Mouse (Mus musculus): Measurements from ENCODE around the gene Tmod1. TPM values are rescaled to one million over a fixed set of nuclear protein-coding genes. Genes with fewer than 3 reads are reported as not detected.

The Tmod1 gene
- polyA plus RNA-seq, 1 experiment = not detected

GRCm38 (mm10) chr4:46126541-46126940 is 87.8 kb downstream of the Tmod1 start:
- Histone ChIP-seq H3K27ac (ENCODE audit: insufficient read depth, low read depth, low read length) (no peak overlapping the region), H3K4me1 (ENCODE audit: control insufficient read depth, insufficient read depth, low read length) (no peaks in the 10 kb centered on the region), H3K4me3 (ENCODE audit: insufficient read depth, low read depth, low read length) (no peak overlapping the region)
- 38% methylated on average over 2 of the region's 2 CpGs for WGBS
- TF ChIP-seq POLR2A (IDR thresholded peaks at IDR 0.05; ENCODE audit: insufficient read depth, low read depth, low read length) (no peak), CTCF (IDR thresholded peaks at IDR 0.05; ENCODE audit: insufficient read depth, low read depth, low read length) (peak; percentile 81)

GRCm38 (mm10) chr4:46129311-46130004 is 90.7 kb downstream of the Tmod1 start:
- WGBS = 81% methylated on average over 8 of the region's 8 CpGs
- Histone ChIP-seq H3K4me1 (ENCODE audit: control insufficient read depth, insufficient read depth, low read length) (no peaks in the 10 kb centered on the region), H3K4me3 (ENCODE audit: insufficient read depth, low read depth, low read length) (no peak overlapping the region)

GRCm38 (mm10) chr4:46130221-46130620 is 91.5 kb downstream of the Tmod1 start:
- no peak overlapping the region for H3K27ac ChIP-seq (ENCODE audit: insufficient read depth, low read depth, low read length)
- 69% methylated on average over 3 of the region's 3 CpGs for WGBS
- TF ChIP-seq POLR2A (IDR thresholded peaks at IDR 0.05; ENCODE audit: insufficient read depth, low read depth, low read length) (no peak), CTCF (IDR thresholded peaks at IDR 0.05; ENCODE audit: insufficient read depth, low read depth, low read length) (no peak)
- no peaks in the 10 kb centered on the region for H3K4me1 ChIP-seq (ENCODE audit: control insufficient read depth, insufficient read depth, low read length)
- H3K4me3 ChIP-seq (ENCODE audit: insufficient read depth, low read depth, low read length) = no peak overlapping the region

More at GRCm38 (mm10) chr4:46129311-46130004, 90.7 kb downstream of the Tmod1 start:
- TF ChIP-seq CTCF (IDR thresholded peaks at IDR 0.05; ENCODE audit: insufficient read depth, low read depth, low read length) (no peak), POLR2A (IDR thresholded peaks at IDR 0.05; ENCODE audit: insufficient read depth, low read depth, low read length) (no peak)
- no peak overlapping the region for H3K27ac ChIP-seq (ENCODE audit: insufficient read depth, low read depth, low read length)

- Histone ChIP-seq H3K4me3 (ENCODE audit: insufficient read depth, low read depth, low read length) (no peak overlapping the region), H3K27ac (ENCODE audit: insufficient read depth, low read depth, low read length) (no peak overlapping the region), H3K4me1 (ENCODE audit: control insufficient read depth, insufficient read depth, low read length) (no peaks in the 10 kb centered on the region)
- no peak for TF ChIP-seq CTCF (IDR thresholded peaks at IDR 0.05; ENCODE audit: insufficient read depth, low read depth, low read length)
- no peak for TF ChIP-seq POLR2A (IDR thresholded peaks at IDR 0.05; ENCODE audit: insufficient read depth, low read depth, low read length)
- 74% methylated on average over 6 of the region's 6 CpGs for WGBS
Observed at GRCm38 (mm10) chr4:46131791-46132190, 93.1 kb downstream of the Tmod1 start.

- no peak for TF ChIP-seq CTCF (IDR thresholded peaks at IDR 0.05; ENCODE audit: insufficient read depth, low read depth, low read length)
- TF ChIP-seq POLR2A (IDR thresholded peaks at IDR 0.05; ENCODE audit: insufficient read depth, low read depth, low read length) = no peak
- Histone ChIP-seq H3K4me3 (ENCODE audit: insufficient read depth, low read depth, low read length) (peak overlapping the region; percentile 78), H3K27ac (ENCODE audit: insufficient read depth, low read depth, low read length) (peak overlapping the region; percentile 5; the same call in 1 of the 2 replicates), H3K4me1 (ENCODE audit: control insufficient read depth, insufficient read depth, low read length) (peaks cover 4% of the 10 kb centered on the region)
- WGBS = 6% methylated on average over 17 of the region's 17 CpGs
Observed at GRCm38 (mm10) chr4:46137629-46138286, 99.0 kb downstream of the Tmod1 start.

GRCm38 (mm10) chr4:46138287-46139222 is 99.8 kb downstream of the Tmod1 start, which contains the start of the genes Ncbp1 and Tstd2:
TSS of gene Ncbp1 (plus strand) at chr4:46138613.
TSS of gene Tstd2 (minus strand) at chr4:46138694.
- peak; percentile 49 for TF ChIP-seq POLR2A (IDR thresholded peaks at IDR 0.05; ENCODE audit: insufficient read depth, low read depth, low read length)
- TF ChIP-seq CTCF (IDR thresholded peaks at IDR 0.05; ENCODE audit: insufficient read depth, low read depth, low read length) = no peak
- H3K4me3 ChIP-seq (ENCODE audit: insufficient read depth, low read depth, low read length) = peak within 1 kb of the TSS; percentile 78
- under 1% methylated on average over 90 of the region's 90 CpGs for WGBS
- H3K4me1 ChIP-seq (ENCODE audit: control insufficient read depth, insufficient read depth, low read length) = peaks cover 4% of the 10 kb centered on the region
- peak within 1 kb of the TSS; percentile 65 for H3K27ac ChIP-seq (ENCODE audit: insufficient read depth, low read depth, low read length)

GRCm38 (mm10) chr4:46144323-46144722 is 105.6 kb downstream of the Tmod1 start:
- Histone ChIP-seq H3K4me3 (ENCODE audit: insufficient read depth, low read depth, low read length) (no peak overlapping the region), H3K4me1 (ENCODE audit: control insufficient read depth, insufficient read depth, low read length) (peaks cover 4% of the 10 kb centered on the region; the same call in 1 of the 2 replicates), H3K27ac (ENCODE audit: insufficient read depth, low read depth, low read length) (no peak overlapping the region)
- 70% methylated on average over 3 of the region's 3 CpGs for WGBS
- no peak for TF ChIP-seq CTCF (IDR thresholded peaks at IDR 0.05; ENCODE audit: insufficient read depth, low read depth, low read length)
- TF ChIP-seq POLR2A (IDR thresholded peaks at IDR 0.05; ENCODE audit: insufficient read depth, low read depth, low read length) = no peak

- TF ChIP-seq POLR2A (IDR thresholded peaks at IDR 0.05; ENCODE audit: insufficient read depth, low read depth, low read length) (no peak), CTCF (IDR thresholded peaks at IDR 0.05; ENCODE audit: insufficient read depth, low read depth, low read length) (no peak)
- peaks cover 3% of the 10 kb centered on the region; the same call in 1 of the 2 replicates for H3K4me1 ChIP-seq (ENCODE audit: control insufficient read depth, insufficient read depth, low read length)
- no peak overlapping the region for H3K27ac ChIP-seq (ENCODE audit: insufficient read depth, low read depth, low read length)
- 82% methylated on average over 1 of the region's 1 CpGs for WGBS
- no peak overlapping the region for H3K4me3 ChIP-seq (ENCODE audit: insufficient read depth, low read depth, low read length)
Observed at GRCm38 (mm10) chr4:46146881-46147280, 108.1 kb downstream of the Tmod1 start.
